Mouse (Mus musculus): ENCODE data around the gene Col5a3.

DNA sequence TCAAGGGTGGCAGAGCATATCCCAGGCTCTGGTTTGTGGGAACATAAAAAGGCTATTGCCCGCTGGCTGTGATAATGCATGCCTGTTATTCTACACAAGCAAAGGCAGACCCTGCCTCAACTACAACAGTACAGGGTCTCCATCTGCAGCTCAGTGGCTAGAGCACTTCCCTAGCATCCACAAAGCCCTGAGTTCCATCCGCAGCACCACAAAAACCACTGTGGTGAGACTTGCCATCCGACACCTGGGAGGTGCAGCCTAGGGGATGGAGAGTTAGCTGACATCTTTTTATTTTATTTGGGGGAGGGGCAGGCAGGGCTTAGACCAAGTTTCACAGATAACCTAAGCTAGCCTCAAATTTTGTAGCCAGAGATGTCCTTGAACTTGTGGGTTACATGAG, 53.5 kb downstream of the Col5a3 start:
- TF ChIP-seq EP300 (optimal IDR thresholded peaks at IDR 0.05) (no peak), CTCF (IDR thresholded peaks at IDR 0.05; ENCODE audit: low read depth) (no peak)

Data from stomach, postnatal 0 days (tissue).